ENCODE assay signal across 11 mouse cellular contexts in genomic region chr17:14624433-14624832, GRCm38 (mm10).
A peak's percentile ranks its signal among the peaks of the same experiment; 100 is the strongest.
DNase-seq lines count a peak whose midpoint lies in the region; ATAC-seq and TF ChIP-seq lines count a peak whose summit lies in the region.
"Had no signal": no experiment of that assay in that cellular context is flagged by ENCODE, and none has a peak within 500 bp of the region (broad histone marks: within the 10 kb centered on the region; RNA-seq: fewer than 3 reads in every experiment).

No protein-coding gene starts in this region.

- TF ChIP-seq POLR2A in brain, embryonic 14.5 days (IDR thresholded peaks at IDR 0.05; ENCODE audit: borderline replicate concordance, extremely low read depth, insufficient read depth, insufficient read length, poor library complexity, severe bottlenecking), result no peak

- no peaks in the 10 kb centered on the region for H3K9me3 ChIP-seq in hindbrain, postnatal 0 days (ENCODE audit: low read length)
- H3K9me3 ChIP-seq in hindbrain, embryonic 13.5 days, result no peaks in the 10 kb centered on the region
- no peaks in the 10 kb centered on the region for H3K9me3 ChIP-seq in intestine, postnatal 0 days (ENCODE audit: control insufficient read depth)
- H3K9me3 ChIP-seq: liver, embryonic 13.5 days; neural tube, embryonic 15.5 days had no signal

- ATAC-seq in hindbrain, postnatal 0 days, result no peak
- no peak for ATAC-seq in hindbrain, embryonic 13.5 days (ENCODE audit: low FRiP score)
- ATAC-seq in intestine, postnatal 0 days, result no peak

- no peaks in the 10 kb centered on the region for H3K27me3 ChIP-seq in hindbrain, postnatal 0 days (ENCODE audit: insufficient read depth, low read length)
- H3K27me3 ChIP-seq in hindbrain, embryonic 13.5 days, result no peaks in the 10 kb centered on the region
- H3K27me3 ChIP-seq in intestine, postnatal 0 days (replicated peaks; ENCODE audit: control insufficient read depth, insufficient read depth, low read length), result no peaks in the 10 kb centered on the region
- H3K27me3 ChIP-seq: liver, embryonic 13.5 days; neural tube, embryonic 15.5 days had no signal

- peak; percentile 8 for DNase-seq in hindbrain, postnatal 0 days (ENCODE audit: low spot score)
- peak; percentile 11 for DNase-seq in brain, embryonic 14.5 days (ENCODE audit: low read depth)
- DNase-seq in embryo, embryonic 11 days, result peak; percentile 49
- DNase-seq in adrenal gland, adult (ENCODE audit: inconsistent age in 2 of 2, low spot score in 1 of 2), result no peak
- DNase-seq in left cerebral cortex, postnatal 36 days (ENCODE audit: low spot score in 2 of 2), result no peak
- DNase-seq: liver, embryonic 13.5 days had no signal

- 35% methylated on average over 8 of the region's 8 CpGs for WGBS in hindbrain, postnatal 0 days
- WGBS in hindbrain, embryonic 13.5 days, result 57% methylated on average over 8 of the region's 8 CpGs
- 28% methylated on average over 8 of the region's 8 CpGs for WGBS in intestine, postnatal 0 days

- no peaks in the 10 kb centered on the region for H3K36me3 ChIP-seq in hindbrain, postnatal 0 days (ENCODE audit: insufficient read depth, low read length)
- H3K36me3 ChIP-seq in hindbrain, embryonic 13.5 days, result no peaks in the 10 kb centered on the region
- no peaks in the 10 kb centered on the region for H3K36me3 ChIP-seq in intestine, postnatal 0 days (ENCODE audit: control insufficient read depth, insufficient read depth)
- H3K36me3 ChIP-seq: liver, embryonic 13.5 days; neural tube, embryonic 15.5 days had no signal

- no peak overlapping the region for H3K27ac ChIP-seq in hindbrain, postnatal 0 days
- H3K27ac ChIP-seq in hindbrain, embryonic 13.5 days, result no peak overlapping the region
- no peak overlapping the region; the same call in 1 of the 2 replicates for H3K27ac ChIP-seq in intestine, postnatal 0 days (ENCODE audit: low read depth, low read length)
- H3K27ac ChIP-seq: hindbrain, embryonic 14.5 days; liver, embryonic 13.5 days; neural tube, embryonic 15.5 days had no signal

- H3K4me2 ChIP-seq in hindbrain, postnatal 0 days (ENCODE audit: low read depth, low read length), result peak overlapping the region; percentile 37
- no peak overlapping the region for H3K4me2 ChIP-seq in hindbrain, embryonic 13.5 days
- no peak overlapping the region; the same call in 1 of the 2 replicates for H3K4me2 ChIP-seq in intestine, postnatal 0 days (replicated peaks; ENCODE audit: low read depth)
- H3K4me2 ChIP-seq: hindbrain, embryonic 14.5 days; liver, embryonic 13.5 days; midbrain, embryonic 11.5 days; neural tube, embryonic 15.5 days had no signal

- intact Hi-C loops in left cerebral cortex, postnatal 36 days (cut with DNase I), result no loop called here

- TF ChIP-seq CTCF in hindbrain, postnatal 0 days (IDR thresholded peaks at IDR 0.05; ENCODE audit: low read depth), result no peak
- TF ChIP-seq CTCF in brain, embryonic 14.5 days (IDR thresholded peaks at IDR 0.05; ENCODE audit: borderline replicate concordance, extremely low read depth, insufficient read depth, insufficient read length), result no peak
- TF ChIP-seq CTCF in intestine, postnatal 0 days (IDR thresholded peaks at IDR 0.05; ENCODE audit: low read depth), result peak; percentile 25; the same call in 1 of the 2 replicates

- H3K9ac ChIP-seq in hindbrain, postnatal 0 days (replicated peaks; ENCODE audit: low read length), result no peak overlapping the region
- H3K9ac ChIP-seq in hindbrain, embryonic 13.5 days, result no peak overlapping the region
- no peak overlapping the region for H3K9ac ChIP-seq in intestine, postnatal 0 days (ENCODE audit: low read depth, low read length)
- H3K9ac ChIP-seq: hindbrain, embryonic 14.5 days; liver, embryonic 13.5 days; neural tube, embryonic 15.5 days had no signal

- no peak overlapping the region for H3K4me3 ChIP-seq in hindbrain, postnatal 0 days (ENCODE audit: low read length)
- H3K4me3 ChIP-seq in hindbrain, embryonic 13.5 days, result no peak overlapping the region
- H3K4me3 ChIP-seq in intestine, postnatal 0 days (ENCODE audit: low read depth, low read length), result no peak overlapping the region
- H3K4me3 ChIP-seq: liver, embryonic 13.5 days; neural tube, embryonic 15.5 days had no signal

- H3K4me1 ChIP-seq in hindbrain, postnatal 0 days (ENCODE audit: insufficient read depth, low read length), result no peaks in the 10 kb centered on the region
- H3K4me1 ChIP-seq in hindbrain, embryonic 13.5 days (replicated peaks), result no peaks in the 10 kb centered on the region
- H3K4me1 ChIP-seq in intestine, postnatal 0 days (replicated peaks; ENCODE audit: control insufficient read depth, insufficient read depth, low read length), result no peaks in the 10 kb centered on the region
- H3K4me1 ChIP-seq: liver, embryonic 13.5 days; neural tube, embryonic 15.5 days had no signal

Comparison
In these comparisons a context has a peak if more than half of its experiments do, and no peak if none do; other contexts are left out.
1. DNase-seq: peak in hindbrain, postnatal 0 days (single experiment), brain, embryonic 14.5 days (single experiment) and embryo, embryonic 11 days (single experiment); none in adrenal gland, adult (0 of 2) and left cerebral cortex, postnatal 36 days (0 of 2).